Mouse (Mus musculus) adrenal gland, postnatal 0 days (tissue): Measurements from ENCODE around the gene Slc1a7. TPM values are rescaled to one million over a fixed set of nuclear protein-coding genes. Genes with fewer than 3 reads are reported as not detected.

Source experiments
- polyA plus RNA-seq: library from polyadenylated mRNA; unstranded; fragments of >200 nt; fragmentation: Nextera tagmentation; extraction: Ambion mirVana; gene quantifications from 2 replicates; pipeline ENCODE4 v1.2.1, GENCODE M21; 2015

The Slc1a7 gene
- 0.52 and 0.58 TPM in 2 replicates for polyA plus RNA-seq

GRCm38 (mm10) chr4:107967966-107968682 is at the start of gene Slc1a7:
TSS of gene Slc1a7 (plus strand) at chr4:107968332.

GRCm38 (mm10) chr4:107923145-107923802 is 44.9 kb upstream of the Slc1a7 start, which contains the start of gene Cpt2:
TSS of gene Cpt2 (minus strand) at chr4:107923610.

Other genes with a start within 250 kb of the Slc1a7 start
- gene Lrp8, start 166.1 kb upstream of the Slc1a7 start, polyA plus RNA-seq = 1.8 and 3.2 TPM in 2 replicates
- gene Magoh, start 88.6 kb upstream of the Slc1a7 start, polyA plus RNA-seq = 223 and 356 TPM in 2 replicates
- gene 0610037L13Rik, start 78.5 kb upstream of the Slc1a7 start, polyA plus RNA-seq = 169 and 190 TPM in 2 replicates
- 48.6 and 92.1 TPM in 2 replicates for gene Cpt2, start 44.7 kb upstream of the Slc1a7 start, polyA plus RNA-seq
- 6.5 and 20.0 TPM in 2 replicates for gene Podn, start 128.1 kb downstream of the Slc1a7 start, polyA plus RNA-seq
- gene Scp2, start 176.7 kb downstream of the Slc1a7 start, polyA plus RNA-seq = 422 and 442 TPM in 2 replicates
- 29.6 and 40.9 TPM in 2 replicates for gene Echdc2, start 197.1 kb downstream of the Slc1a7 start, polyA plus RNA-seq
- 0.07 TPM in 1 of 2 replicates, not detected in the other for gene Zyg11a, start 249.7 kb downstream of the Slc1a7 start, polyA plus RNA-seq